Mouse (Mus musculus) hindbrain, postnatal 0 days (tissue): ENCODE data around the gene Ralgapa1. TPM values are rescaled to one million over a fixed set of nuclear protein-coding genes. Genes with fewer than 3 reads are reported as not detected.
"Not testable (repeated sequence)": the region's sequence is repeated elsewhere in the genome, so short reads cannot be mapped to it uniquely, and the experiment has no call there.

Experiments used
- ATAC-seq: fragments of 200-750 bp; cut with Nextera tagmentation; 2 replicates; pipeline ENCODE4 v1.8.0; 2017; ENCODE audit warnings: mild to moderate bottlenecking, moderate TSS enrichment, moderate library complexity
- DNase-seq: peaks from one replicate; pipeline ENCODE4 v3.0.0-alpha.2; 2015; ENCODE audit warnings: low spot score
- H3K27ac ChIP-seq: fragments of 300-500 bp; sonication (generic); 2 replicates; pipeline ENCODE4 v1.5.1; 2014; ENCODE audit warnings: mild to moderate bottlenecking
- H3K27me3 ChIP-seq: fragments of 300-500 bp; sonication (generic); 2 replicates; pipeline ENCODE4 v1.6.1; 2014; ENCODE audit warnings: low read length, mixed read lengths; ENCODE audit not compliant: insufficient read depth
- H3K36me3 ChIP-seq: fragments of 300-500 bp; sonication (generic); 2 replicates; pipeline ENCODE4 v1.6.1; 2014; ENCODE audit warnings: low read length, mixed read lengths; ENCODE audit not compliant: insufficient read depth
- H3K4me1 ChIP-seq: fragments of 300-500 bp; sonication (generic); 2 replicates; pipeline ENCODE4 v1.6.1; 2014; ENCODE audit warnings: antibody characterized with exemption, low read length, mixed read lengths; ENCODE audit not compliant: insufficient read depth
- H3K4me2 ChIP-seq: fragments of 300-500 bp; sonication (generic); 2 replicates; pipeline ENCODE4 v1.6.1; 2014; ENCODE audit warnings: low read depth, mild to moderate bottlenecking, low read length, moderate library complexity, mixed read lengths
- H3K4me3 ChIP-seq: fragments of 300-500 bp; sonication (generic); 2 replicates; pipeline ENCODE4 v1.5.1; 2014; ENCODE audit warnings: low read length
- H3K9ac ChIP-seq: fragments of 300-500 bp; sonication (generic); replicated peaks from 2 replicates; pipeline ENCODE4 v1.6.1; 2014; ENCODE audit warnings: mild to moderate bottlenecking, low read length, moderate library complexity, mixed read lengths
- H3K9me3 ChIP-seq: fragments of 300-500 bp; sonication (generic); 2 replicates; pipeline ENCODE4 v1.6.1; 2016; ENCODE audit warnings: low read length, mixed read lengths
- CTCF ChIP-seq: IDR thresholded peaks from 2 replicates; pipeline ENCODE4 v1.5.1; 2016; ENCODE audit warnings: antibody characterized with exemption, control low read depth, low read depth
- WGBS: fragments of 180-500 bp; shearing (Covaris S2); extraction: QIAGEN DNeasy Blood & Tissue Kit; methylation state at CpG from one replicate; pipeline ENCODE4 v1.1.7; 2014; 5-methylcytosine and 5-hydroxymethylcytosine counted together
- polyA plus RNA-seq: library from polyadenylated mRNA; unstranded; fragments of >200 nt; fragmentation: Nextera tagmentation; extraction: Ambion mirVana; gene quantifications from 2 replicates; pipeline ENCODE4 v1.2.1, GENCODE M21; 2015
- total RNA-seq: library from RNA; depleted of rRNA; stranded (reverse); fragments of >200 nt; gene quantifications from 2 replicates; pipeline ENCODE4 v1.2.3, GENCODE M21; 2014

Ralgapa1 gene
- total and polyA plus RNA-seq, 2 experiments from 2014 or later: 18.5 to 94.3 TPM

- H3K4me1 ChIP-seq: no peaks in the 10 kb centered on the region
- H3K9ac ChIP-seq: no peak overlapping the region
- H3K9me3 ChIP-seq: no peaks in the 10 kb centered on the region
- ATAC-seq: no peak
- no peak for DNase-seq
- H3K4me2 ChIP-seq: no peak overlapping the region
- H3K27ac ChIP-seq: no peak overlapping the region
- peaks cover 10% of the 10 kb centered on the region for H3K36me3 ChIP-seq
- H3K4me3 ChIP-seq: no peak overlapping the region
- 96% methylated on average over 3 of the region's 3 CpGs for WGBS
- H3K27me3 ChIP-seq: no peaks in the 10 kb centered on the region
- no peak for TF ChIP-seq CTCF
These were observed 38.3 kb downstream of the Ralgapa1 start for GRCm38 (mm10) chr12:55782662-55783061.

GRCm38 (mm10) chr12:55778301-55778700 is 42.7 kb downstream of the Ralgapa1 start:
- no peak overlapping the region for H3K4me3 ChIP-seq
- TF ChIP-seq CTCF: peak; percentile 26; the same call in 1 of the 2 replicates
- peaks cover 8% of the 10 kb centered on the region; the same call in 1 of the 2 replicates for H3K36me3 ChIP-seq
- no peaks in the 10 kb centered on the region for H3K9me3 ChIP-seq
- no peak overlapping the region for H3K4me2 ChIP-seq
- peak; percentile 18 for DNase-seq
- 94% methylated on average over 2 of the region's 2 CpGs for WGBS
- no peak overlapping the region for H3K9ac ChIP-seq
- H3K4me1 ChIP-seq: no peaks in the 10 kb centered on the region
- ATAC-seq: no peak
- H3K27ac ChIP-seq: no peak overlapping the region
- H3K27me3 ChIP-seq: no peaks in the 10 kb centered on the region

DNA sequence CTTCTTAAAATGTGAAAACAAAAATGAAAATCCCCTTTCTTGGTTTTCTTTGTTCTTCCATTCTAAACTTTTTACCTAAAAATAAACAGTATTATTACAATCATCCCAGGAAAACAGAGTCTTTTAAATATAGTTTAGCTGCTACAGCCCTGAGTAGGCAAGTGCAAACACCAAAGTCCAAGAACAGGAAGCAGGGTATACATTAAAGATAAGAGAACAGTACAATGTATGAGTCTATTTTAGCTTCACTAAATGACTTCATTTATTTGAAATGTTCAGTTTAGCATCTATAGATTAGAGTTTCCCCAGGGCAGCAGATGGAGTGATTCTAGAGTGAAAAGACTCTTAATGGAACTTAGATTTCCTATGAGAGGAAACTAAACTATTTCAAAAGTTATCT is 43.6 kb downstream of the Ralgapa1 start:
- Histone ChIP-seq H3K36me3 (peaks cover 8% of the 10 kb centered on the region; the same call in 1 of the 2 replicates), H3K9ac (no peak overlapping the region), H3K27me3 (no peaks in the 10 kb centered on the region), H3K4me3 (no peak overlapping the region), H3K9me3 (no peaks in the 10 kb centered on the region), H3K4me2 (no peak overlapping the region), H3K4me1 (no peaks in the 10 kb centered on the region), H3K27ac (no peak overlapping the region)
- DNase-seq (no peak), ATAC-seq (no peak)
- no peak for TF ChIP-seq CTCF

- no peaks in the 10 kb centered on the region for H3K27me3 ChIP-seq
- no peak overlapping the region for H3K4me2 ChIP-seq
- H3K36me3 ChIP-seq: peaks cover 17% of the 10 kb centered on the region
- DNase-seq (no peak), ATAC-seq (no peak)
- no peak overlapping the region for H3K9ac ChIP-seq
- TF ChIP-seq CTCF: no peak
- no peaks in the 10 kb centered on the region for H3K9me3 ChIP-seq
- 92% methylated on average over 3 of the region's 3 CpGs for WGBS
- no peak overlapping the region for H3K27ac ChIP-seq
- no peak overlapping the region for H3K4me3 ChIP-seq
- H3K4me1 ChIP-seq: no peaks in the 10 kb centered on the region
These were observed 46.7 kb downstream of the Ralgapa1 start for GRCm38 (mm10) chr12:55774316-55774715.

GRCm38 (mm10) chr12:55720319-55720718 is 100.6 kb downstream of the Ralgapa1 start:
- no peak overlapping the region for H3K27ac ChIP-seq
- peak; percentile 80 for TF ChIP-seq CTCF
- no peaks in the 10 kb centered on the region for H3K27me3 ChIP-seq
- H3K9ac ChIP-seq: no peak overlapping the region
- WGBS: 58% methylated on average over 1 of the region's 1 CpGs
- peaks cover 20% of the 10 kb centered on the region for H3K36me3 ChIP-seq
- H3K4me1 ChIP-seq: no peaks in the 10 kb centered on the region
- H3K4me3 ChIP-seq: no peak overlapping the region
- DNase-seq (peak; percentile 76), ATAC-seq (no peak)
- no peak overlapping the region for H3K4me2 ChIP-seq
- H3K9me3 ChIP-seq: no peaks in the 10 kb centered on the region

DNA sequence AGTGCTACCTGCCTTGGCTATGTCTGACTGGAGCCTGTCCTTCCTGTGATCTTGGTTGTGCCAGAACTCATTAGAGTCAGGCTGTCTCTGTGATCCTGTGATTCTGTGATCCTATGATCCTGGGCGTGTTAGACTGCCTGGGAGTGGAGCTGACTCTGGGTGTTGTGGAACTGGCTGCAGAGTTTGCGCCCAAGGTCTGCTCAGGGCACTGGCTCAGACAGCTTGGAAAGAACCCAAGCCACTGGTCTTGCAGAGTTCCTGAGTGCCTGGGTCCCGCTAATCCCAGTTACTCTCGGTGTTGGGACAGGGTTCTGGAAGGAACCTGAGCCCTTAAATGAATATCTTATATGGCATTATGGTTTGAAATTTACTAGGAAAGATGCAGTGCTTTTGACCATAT is 115.1 kb downstream of the Ralgapa1 start:
- Histone ChIP-seq H3K4me1 (no peaks in the 10 kb centered on the region), H3K4me2 (no peak overlapping the region), H3K27ac (no peak overlapping the region), H3K4me3 (no peak overlapping the region), H3K36me3 (peaks cover 23% of the 10 kb centered on the region; the same call in 1 of the 2 replicates), H3K9me3 (no peaks in the 10 kb centered on the region), H3K27me3 (no peaks in the 10 kb centered on the region), H3K9ac (no peak overlapping the region)
- no peak for DNase-seq
- TF ChIP-seq CTCF: no peak
- ATAC-seq: no peak
- WGBS: 95% methylated on average over 4 of the region's 4 CpGs

- WGBS: 83% methylated on average over 6 of the region's 6 CpGs
- DNase-seq (peak; percentile 2), ATAC-seq (no peak)
- H3K9me3 ChIP-seq: no peaks in the 10 kb centered on the region
- no peak overlapping the region for H3K9ac ChIP-seq
- H3K36me3 ChIP-seq: peaks cover 5% of the 10 kb centered on the region; the same call in 1 of the 2 replicates
- H3K4me1 ChIP-seq: no peaks in the 10 kb centered on the region
- H3K4me2 ChIP-seq: no peak overlapping the region
- no peak overlapping the region for H3K27ac ChIP-seq
- no peak for TF ChIP-seq CTCF
- no peak overlapping the region for H3K4me3 ChIP-seq
- H3K27me3 ChIP-seq: no peaks in the 10 kb centered on the region
These were observed 154.3 kb downstream of the Ralgapa1 start for GRCm38 (mm10) chr12:55666699-55667098.

- H3K4me1 ChIP-seq, ATAC-seq, DNase-seq, H3K9ac ChIP-seq, H3K4me3 ChIP-seq, H3K27me3 ChIP-seq, H3K4me2 ChIP-seq, H3K27ac ChIP-seq, H3K9me3 ChIP-seq: not testable (repeated sequence)
- peaks cover 15% of the 10 kb centered on the region for H3K36me3 ChIP-seq
These were observed 157.8 kb downstream of the Ralgapa1 start for GRCm38 (mm10) chr12:55663194-55663593.
